Mouse (Mus musculus) brain, embryonic 14.5 days (tissue): Measurements from ENCODE around the gene Tnfsf12.

Experiments
- CTCF ChIP-seq: fragments of 200-500 bp; IDR thresholded peaks from 2 replicates; pipeline ENCODE4 v1.5.1; 2012; ENCODE audit warnings: inconsistent platforms, mild to moderate bottlenecking, moderate library complexity, borderline replicate concordance; ENCODE audit not compliant: insufficient read depth, insufficient read length; ENCODE audit errors: extremely low read depth
- POLR2A ChIP-seq: fragments of 200-500 bp; IDR thresholded peaks from 2 replicates; pipeline ENCODE4 v1.6.1; 2012; ENCODE audit warnings: mild to moderate bottlenecking, inconsistent platforms, borderline replicate concordance; ENCODE audit not compliant: poor library complexity, insufficient read depth, insufficient read length, severe bottlenecking; ENCODE audit errors: extremely low read depth

DNA sequence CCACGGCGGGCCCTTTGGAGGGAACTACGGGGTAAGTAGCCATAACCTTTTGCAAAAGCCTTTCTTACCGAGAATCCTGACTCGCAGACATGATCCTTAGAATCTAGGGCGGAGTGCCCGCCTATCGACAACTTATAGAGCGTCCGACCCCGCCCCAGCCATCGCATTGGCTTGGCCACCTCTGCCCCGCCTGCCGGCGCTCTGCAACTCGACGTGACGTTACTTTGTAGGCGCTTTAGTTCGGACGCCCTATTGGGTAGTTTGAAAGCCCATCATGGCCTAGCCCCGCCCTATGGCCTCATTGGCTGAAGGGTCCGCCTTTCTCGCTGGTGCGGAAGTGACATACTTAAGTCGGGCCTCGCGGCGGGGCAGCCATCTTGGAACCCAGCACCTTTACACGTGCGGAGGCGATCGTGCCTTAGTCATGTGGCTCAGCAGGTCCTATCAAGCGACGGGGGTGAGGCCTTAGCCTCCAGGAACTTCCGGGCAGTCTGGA lies 23.4 kb downstream of the Tnfsf12 start, which contains the start of gene Eif4a1:
- TF ChIP-seq CTCF, result no peak
- peak; percentile 80; the same call in 1 of the 2 replicates for TF ChIP-seq POLR2A
